Mouse (Mus musculus) liver, postnatal 0 days (tissue): ENCODE measurements around the gene Rps15a.

ENCODE experiments used
- CTCF ChIP-seq: sonication (generic); IDR thresholded peaks from 2 replicates; pipeline ENCODE4 v1.5.1; 2016; ENCODE audit warnings: antibody characterized with exemption, low read depth
- EP300 ChIP-seq: IDR thresholded peaks from 2 replicates; pipeline ENCODE4 v1.6.1; 2016; ENCODE audit warnings: antibody characterized with exemption, low read depth, mild to moderate bottlenecking

- no peak for TF ChIP-seq CTCF
- TF ChIP-seq EP300: no peak
Measured at GRCm38 (mm10) chr7:118160121-118160520, 44.1 kb upstream of the Rps15a start.
